Mouse (Mus musculus) liver, postnatal 0 days (tissue): ENCODE measurements around the gene Duox2. TPM values are rescaled to one million over a fixed set of nuclear protein-coding genes. Genes with fewer than 3 reads are reported as not detected.
"Not testable (repeated sequence)": the region's sequence is repeated elsewhere in the genome, so short reads cannot be mapped to it uniquely, and the experiment has no call there.

ENCODE experiments used
- ATAC-seq: fragments of 200-750 bp; cut with Nextera tagmentation; 2 replicates; pipeline ENCODE4 v1.8.0; 2017; ENCODE audit warnings: mild to moderate bottlenecking, moderate library complexity
- DNase-seq: peaks from one replicate; pipeline ENCODE4 v3.0.0-alpha.2; 2016
- H3K27ac ChIP-seq: fragments of 300-500 bp; sonication (generic); 2 replicates; pipeline ENCODE4 v1.5.1; 2014; ENCODE audit warnings: antibody characterized with exemption, moderate library complexity, mild to moderate bottlenecking, low read depth
- H3K27me3 ChIP-seq: fragments of 300-500 bp; sonication (generic); 2 replicates; pipeline ENCODE4 v1.6.1; 2014; ENCODE audit warnings: low read length, control low read depth, mixed read lengths; ENCODE audit not compliant: insufficient read depth
- H3K36me3 ChIP-seq: fragments of 300-500 bp; sonication (generic); replicated peaks from 2 replicates; pipeline ENCODE4 v1.6.1; 2014; ENCODE audit warnings: mild to moderate bottlenecking, control low read depth, low read length, moderate library complexity, mixed read lengths; ENCODE audit not compliant: insufficient read depth
- H3K4me1 ChIP-seq: fragments of 300-500 bp; sonication (generic); 2 replicates; pipeline ENCODE4 v1.6.1; 2014; ENCODE audit warnings: antibody characterized with exemption, mild to moderate bottlenecking, control low read depth; ENCODE audit not compliant: insufficient read depth
- H3K4me2 ChIP-seq: fragments of 300-500 bp; sonication (generic); 2 replicates; pipeline ENCODE4 v1.6.1; 2014; ENCODE audit warnings: low read depth, mild to moderate bottlenecking, low read length, moderate library complexity, mixed read lengths
- H3K4me3 ChIP-seq: fragments of 300-500 bp; sonication (generic); 2 replicates; pipeline ENCODE4 v1.5.1; 2014; ENCODE audit warnings: low read depth, low read length
- H3K9ac ChIP-seq: fragments of 300-500 bp; sonication (generic); replicated peaks from 2 replicates; pipeline ENCODE4 v1.6.1; 2014; ENCODE audit warnings: mild to moderate bottlenecking, moderate library complexity
- H3K9me3 ChIP-seq: fragments of 300-500 bp; sonication (generic); 2 replicates; pipeline ENCODE4 v1.6.1; 2016; ENCODE audit warnings: mild to moderate bottlenecking, control low read depth, low read length, mixed read lengths
- CTCF ChIP-seq: sonication (generic); IDR thresholded peaks from 2 replicates; pipeline ENCODE4 v1.5.1; 2016; ENCODE audit warnings: antibody characterized with exemption, low read depth
- EP300 ChIP-seq: IDR thresholded peaks from 2 replicates; pipeline ENCODE4 v1.6.1; 2016; ENCODE audit warnings: antibody characterized with exemption, low read depth, mild to moderate bottlenecking
- WGBS: fragments of 180-500 bp; shearing (Covaris S2); extraction: QIAGEN DNeasy Blood & Tissue Kit; methylation state at CpG from one replicate; pipeline ENCODE4 v1.1.7; 2014; ENCODE audit not compliant: insufficient replicate concordance; 5-methylcytosine and 5-hydroxymethylcytosine counted together
- polyA plus RNA-seq: library from polyadenylated mRNA; unstranded; fragments of >200 nt; fragmentation: Nextera tagmentation; extraction: Ambion mirVana; gene quantifications from 2 replicates; pipeline ENCODE4 v1.2.1, GENCODE M21; 2015

Gene Duox2
- polyA plus RNA-seq, 1 experiment from 2014 or later: 0.02 TPM

DNA sequence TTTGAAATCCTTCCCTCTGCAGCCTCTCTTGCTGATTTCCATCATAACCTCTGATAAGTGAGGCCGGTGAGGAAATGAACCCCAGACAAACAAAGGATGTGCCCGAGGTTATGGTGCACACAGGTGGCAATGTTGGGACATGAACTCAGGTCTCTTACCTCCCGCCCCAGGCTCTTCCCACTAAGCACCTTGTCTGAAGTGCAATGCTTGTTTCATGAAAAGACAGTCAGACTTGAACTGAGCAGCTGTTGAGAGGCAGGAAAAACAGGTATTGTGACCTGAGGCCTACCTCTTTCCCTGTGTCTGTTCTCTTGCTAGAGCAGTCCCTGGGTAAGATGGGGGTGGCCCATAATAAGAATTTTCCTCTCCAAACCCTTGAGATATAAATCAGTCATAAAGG lies 34.0 kb upstream of the Duox2 start:
- no peak overlapping the region for H3K27ac ChIP-seq
- 78% methylated on average over 3 of the region's 3 CpGs for WGBS
- H3K4me2 ChIP-seq: no peak overlapping the region
- no peaks in the 10 kb centered on the region for H3K9me3 ChIP-seq
- no peak for DNase-seq
- H3K36me3 ChIP-seq: no peaks in the 10 kb centered on the region
- H3K9ac ChIP-seq: no peak overlapping the region
- no peaks in the 10 kb centered on the region for H3K4me1 ChIP-seq
- TF ChIP-seq CTCF: no peak
- TF ChIP-seq EP300: no peak
- H3K27me3 ChIP-seq: no peaks in the 10 kb centered on the region
- no peak for ATAC-seq
- H3K4me3 ChIP-seq: no peak overlapping the region

DNA sequence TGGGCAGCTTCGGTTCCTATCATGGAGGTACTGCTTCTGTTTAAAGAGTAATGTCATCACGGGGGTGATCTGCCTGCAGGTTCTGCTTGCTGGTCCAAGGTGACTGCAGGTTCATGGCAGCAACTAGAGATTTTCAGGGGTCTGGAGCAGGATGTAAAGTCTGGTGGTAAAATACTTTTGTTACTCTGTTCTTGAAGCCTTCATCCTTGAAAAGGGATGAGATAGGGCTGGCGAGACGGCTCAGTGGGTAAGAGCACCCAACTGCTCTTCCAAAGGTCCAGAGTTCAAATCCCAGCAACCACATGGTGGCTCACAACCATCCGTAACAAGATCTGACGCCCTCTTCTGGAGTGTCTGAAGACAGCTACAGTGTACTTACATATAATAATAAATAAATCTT lies 32.1 kb upstream of the Duox2 start:
- not testable (repeated sequence) for DNase-seq, H3K4me1 ChIP-seq, H3K4me2 ChIP-seq, H3K36me3 ChIP-seq, H3K9ac ChIP-seq, H3K9me3 ChIP-seq, H3K27me3 ChIP-seq, H3K4me3 ChIP-seq, H3K27ac ChIP-seq, ATAC-seq
- 77% methylated on average over 4 of the region's 6 CpGs for WGBS

DNA sequence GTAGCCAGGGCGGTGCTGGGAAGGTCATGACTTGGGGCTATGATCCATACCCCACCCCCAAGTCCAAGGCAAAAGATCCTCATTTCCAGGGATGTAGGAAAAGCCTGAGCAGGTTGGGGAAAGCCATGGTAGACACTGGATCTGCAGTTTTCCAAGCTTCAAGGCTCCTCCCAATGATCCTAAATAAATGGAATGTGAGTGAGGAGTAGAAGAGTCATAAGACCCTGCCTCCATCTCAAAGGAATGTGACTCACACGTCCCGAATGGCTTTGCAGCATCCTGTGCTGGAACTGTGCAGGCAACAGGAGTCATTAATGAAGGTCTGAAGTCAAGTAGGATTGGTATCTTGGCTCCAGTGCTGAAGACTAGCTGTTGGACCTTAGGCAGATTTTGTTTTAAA lies 29.7 kb upstream of the Duox2 start:
- H3K36me3 ChIP-seq: no peaks in the 10 kb centered on the region
- H3K4me3 ChIP-seq: no peak overlapping the region
- H3K4me1 ChIP-seq: peaks cover 7% of the 10 kb centered on the region; the same call in 1 of the 2 replicates
- H3K9ac ChIP-seq: no peak overlapping the region
- H3K27me3 ChIP-seq: no peaks in the 10 kb centered on the region
- TF ChIP-seq CTCF: no peak
- no peak for ATAC-seq
- H3K9me3 ChIP-seq: no peaks in the 10 kb centered on the region
- 56% methylated on average over 3 of the region's 3 CpGs for WGBS
- DNase-seq: no peak
- no peak overlapping the region for H3K4me2 ChIP-seq
- H3K27ac ChIP-seq: no peak overlapping the region

DNA sequence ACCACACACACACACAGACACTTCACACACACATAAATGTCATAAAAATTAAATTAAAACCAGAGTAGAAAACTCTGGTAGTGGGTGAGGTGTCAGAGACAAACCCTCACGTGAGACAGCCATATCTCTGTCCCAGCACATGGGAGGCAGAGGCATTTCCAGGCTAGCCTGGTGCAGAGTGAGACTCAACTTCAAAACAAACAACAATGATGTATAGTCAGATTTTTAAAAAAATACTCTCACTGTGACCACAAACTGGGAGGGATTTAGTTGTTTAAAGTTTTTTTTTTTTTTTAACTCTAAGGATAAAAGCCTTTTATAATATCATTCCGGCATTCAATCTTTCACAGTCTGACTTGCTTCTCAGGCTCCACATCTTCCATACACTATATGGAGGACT lies 27.1 kb upstream of the Duox2 start:
- WGBS: 61% methylated on average over 2 of the region's 2 CpGs
- peaks cover 7% of the 10 kb centered on the region; the same call in 1 of the 2 replicates for H3K4me1 ChIP-seq

DNA sequence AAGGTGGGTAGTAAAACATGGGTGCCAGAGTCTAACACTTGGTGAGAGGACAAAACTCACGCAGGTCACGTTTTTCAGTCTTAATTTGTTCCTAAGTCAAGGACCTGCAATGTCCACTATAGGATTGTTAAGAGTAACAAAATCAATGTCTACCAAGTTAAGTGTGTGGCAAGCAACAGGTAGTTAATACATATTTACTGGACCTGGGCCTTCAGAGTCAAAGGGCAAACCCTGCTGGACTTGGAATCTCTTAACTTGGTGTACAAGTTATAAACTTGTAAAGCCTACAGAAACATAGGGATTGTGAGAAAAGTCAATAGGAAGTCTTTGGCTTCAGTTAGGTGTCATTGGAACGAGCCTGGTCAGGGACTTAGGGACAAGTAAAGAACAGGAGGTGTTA lies 26.3 kb upstream of the Duox2 start:
- Histone ChIP-seq H3K36me3 (no peaks in the 10 kb centered on the region), H3K9ac (no peak overlapping the region), H3K27ac (no peak overlapping the region), H3K9me3 (no peaks in the 10 kb centered on the region), H3K4me3 (no peak overlapping the region), H3K4me2 (no peak overlapping the region), H3K4me1 (peaks cover 7% of the 10 kb centered on the region; the same call in 1 of the 2 replicates), H3K27me3 (no peaks in the 10 kb centered on the region)
- WGBS: 68% methylated on average over 3 of the region's 3 CpGs
- DNase-seq (no peak), ATAC-seq (no peak)
- no peak for TF ChIP-seq EP300
- no peak for TF ChIP-seq CTCF

More for the DNA sequence above, 27.1 kb upstream of the Duox2 start:
- TF ChIP-seq EP300: no peak
- no peak for TF ChIP-seq CTCF
- H3K4me2 ChIP-seq: no peak overlapping the region
- no peaks in the 10 kb centered on the region for H3K27me3 ChIP-seq
- no peaks in the 10 kb centered on the region for H3K9me3 ChIP-seq
- H3K4me3 ChIP-seq: no peak overlapping the region
- no peaks in the 10 kb centered on the region for H3K36me3 ChIP-seq
- DNase-seq (no peak), ATAC-seq (no peak)
- H3K27ac ChIP-seq: no peak overlapping the region
- H3K9ac ChIP-seq: no peak overlapping the region

DNA sequence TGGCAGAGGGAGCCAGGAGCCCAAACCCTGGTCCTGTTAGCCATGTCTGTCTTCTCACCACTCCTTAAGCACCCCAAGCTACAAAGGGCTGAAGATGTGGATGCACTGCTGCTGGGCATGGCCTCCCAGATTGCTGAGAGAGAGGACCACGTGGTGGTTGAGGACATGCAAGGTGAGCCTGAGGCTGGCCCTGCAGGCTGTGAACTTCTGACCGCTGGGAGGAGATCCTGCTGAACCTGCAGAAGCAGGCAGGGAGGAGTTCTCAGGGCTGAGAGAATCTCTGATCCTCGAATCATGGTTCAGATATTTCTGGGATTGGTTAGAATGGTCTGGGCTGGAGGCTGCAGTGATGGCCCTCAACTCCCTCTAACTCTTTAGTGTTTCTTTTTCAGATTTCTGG lies 25.7 kb upstream of the Duox2 start:
- Histone ChIP-seq H3K4me2 (no peak overlapping the region), H3K4me1 (peaks cover 7% of the 10 kb centered on the region; the same call in 1 of the 2 replicates), H3K27me3 (no peaks in the 10 kb centered on the region), H3K9ac (no peak overlapping the region), H3K27ac (no peak overlapping the region), H3K4me3 (no peak overlapping the region), H3K36me3 (no peaks in the 10 kb centered on the region), H3K9me3 (no peaks in the 10 kb centered on the region)
- DNase-seq (no peak), ATAC-seq (no peak)
- WGBS: 50% methylated on average over 3 of the region's 3 CpGs
- TF ChIP-seq CTCF (no peak), EP300 (no peak)

DNA sequence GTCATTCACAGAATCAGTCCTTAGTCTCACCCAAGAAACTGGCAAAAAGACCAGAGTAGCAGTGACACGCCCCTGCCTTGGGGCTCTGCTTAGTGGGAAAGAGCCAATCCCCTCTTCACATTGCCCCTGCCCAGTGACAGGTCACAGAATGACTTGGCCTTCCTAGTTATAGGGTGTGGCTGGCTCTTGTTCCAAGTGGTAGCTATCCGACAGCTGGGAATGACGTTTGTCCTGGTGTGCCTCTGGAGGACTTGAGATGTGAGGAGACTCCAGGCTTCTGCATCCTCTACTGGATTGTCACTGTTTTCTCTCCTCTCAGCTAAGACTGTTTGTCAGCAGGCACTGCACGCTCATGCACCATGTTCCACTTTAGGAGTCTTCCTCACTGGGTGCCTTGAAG lies 19.1 kb upstream of the Duox2 start:
- no peaks in the 10 kb centered on the region for H3K9me3 ChIP-seq
- H3K4me3 ChIP-seq: no peak overlapping the region
- WGBS: 60% methylated on average over 4 of the region's 4 CpGs
- H3K27ac ChIP-seq: no peak overlapping the region
- H3K4me1 ChIP-seq: peaks cover 8% of the 10 kb centered on the region
- no peak overlapping the region for H3K4me2 ChIP-seq
- DNase-seq: no peak
- H3K36me3 ChIP-seq: no peaks in the 10 kb centered on the region
- peaks cover 39% of the 10 kb centered on the region for H3K27me3 ChIP-seq
- TF ChIP-seq CTCF: no peak
- no peak for TF ChIP-seq EP300
- no peak for ATAC-seq
- H3K9ac ChIP-seq: no peak overlapping the region
